In the genomic region with DNA sequence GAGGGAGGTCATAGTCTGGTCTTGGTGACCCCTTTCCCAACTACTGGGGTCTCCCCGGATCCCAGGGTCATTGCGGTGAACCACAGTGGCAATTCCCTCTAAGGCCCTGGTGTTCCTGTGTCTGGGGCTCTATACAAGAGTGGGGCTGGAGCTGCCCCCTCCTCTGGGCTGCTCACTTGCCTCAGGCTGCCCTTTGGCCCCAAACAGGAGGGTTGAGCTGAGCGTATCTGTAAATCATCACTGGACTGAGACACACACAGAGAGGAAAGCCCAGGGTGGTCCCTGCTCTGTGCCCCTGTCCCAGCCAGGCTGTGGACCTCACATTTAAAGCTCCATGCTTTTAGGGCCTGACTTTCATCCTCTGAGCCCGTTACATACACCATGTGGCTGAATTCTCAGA, we compare ENCODE assay signal across 37 mouse cellular contexts. TPM values are rescaled to one million over a fixed set of nuclear protein-coding genes. Genes with fewer than 3 reads are reported as not detected.
A peak's percentile ranks its signal among the peaks of the same experiment; 100 is the strongest.
DNase-seq lines count a peak whose midpoint lies in the region; ATAC-seq and TF ChIP-seq lines count a peak whose summit lies in the region.
"Had no signal": no experiment of that assay in that cellular context is flagged by ENCODE, and none has a peak within 500 bp of the region (broad histone marks: within the 10 kb centered on the region; RNA-seq: fewer than 3 reads in every experiment).

No protein-coding gene starts in this region.

- peak; percentile 26 for DNase-seq in kidney, adult 2 months
- no peak for DNase-seq in kidney, adult 11 months
- peak; percentile 7 to 43 for DNase-seq in kidney, postnatal 25 days
- DNase-seq in liver, embryonic 13.5 days = no peak
- no peak for DNase-seq in left cerebral cortex, adult 8-10 months (ENCODE audit: low spot score in 2 of 2)
- DNase-seq in embryo, embryonic 11 days = no peak
- no peak for DNase-seq in lung, postnatal 14 days
- DNase-seq: adrenal gland, postnatal 10 days; cerebellum, adult 8-10 months; cerebellum, postnatal 36 days; gastrocnemius, postnatal 25 days; heart, adult 18-20 months; lung, adult 18-20 months; right cerebral cortex, adult 18-20 months; spleen, adult 18-20 months; thymus, adult 18-20 months; thymus, postnatal 25 days had no signal

- H3K27ac ChIP-seq in kidney, adult 2 months (ENCODE audit: insufficient read depth, low read depth, low read length) = no peak overlapping the region
- peak overlapping the region; percentile 29 for H3K27ac ChIP-seq in liver, embryonic 13.5 days
- H3K27ac ChIP-seq: embryonic facial prominence, embryonic 12.5 days; hindbrain, embryonic 10.5 days; hindbrain, embryonic 15.5 days; left cerebral cortex, adult 2 months; limb, embryonic 13.5 days; midbrain, embryonic 10.5 days had no signal

- no peaks in the 10 kb centered on the region for H3K4me1 ChIP-seq in kidney, adult 2 months (ENCODE audit: control insufficient read depth, insufficient read depth, low read length)
- no peaks in the 10 kb centered on the region; the same call in 1 of the 2 replicates for H3K4me1 ChIP-seq in liver, embryonic 13.5 days (replicated peaks)
- H3K4me1 ChIP-seq: embryonic facial prominence, embryonic 12.5 days; hindbrain, embryonic 10.5 days; hindbrain, embryonic 15.5 days; limb, embryonic 13.5 days; midbrain, embryonic 10.5 days had no signal

- TF ChIP-seq POLR2A in kidney, adult 2 months (IDR thresholded peaks at IDR 0.05; ENCODE audit: low read depth, low read length) = no peak

- no peak overlapping the region for H3K9ac ChIP-seq in liver, embryonic 13.5 days
- H3K9ac ChIP-seq: embryonic facial prominence, embryonic 12.5 days; heart, embryonic 12.5 days; hindbrain, embryonic 15.5 days; limb, embryonic 13.5 days had no signal

- no peak overlapping the region for H3K4me3 ChIP-seq in kidney, adult 2 months (ENCODE audit: insufficient read depth, low read depth, low read length)
- no peak overlapping the region for H3K4me3 ChIP-seq in liver, embryonic 13.5 days (replicated peaks)
- H3K4me3 ChIP-seq: embryonic facial prominence, embryonic 12.5 days; heart, embryonic 12.5 days; hindbrain, embryonic 10.5 days; hindbrain, embryonic 15.5 days; left cerebral cortex, adult 2 months; limb, embryonic 13.5 days; midbrain, embryonic 10.5 days had no signal

- no peak for TF ChIP-seq CTCF in kidney, adult 2 months (conservative IDR thresholded peaks at IDR 0.05; ENCODE audit: insufficient read depth, insufficient read length, low read depth, low read length)

- no peaks in the 10 kb centered on the region for H3K9me3 ChIP-seq in liver, embryonic 13.5 days (replicated peaks)
- H3K9me3 ChIP-seq: embryonic facial prominence, embryonic 12.5 days; hindbrain, embryonic 10.5 days; hindbrain, embryonic 15.5 days; limb, embryonic 13.5 days; midbrain, embryonic 10.5 days had no signal

- H3K27me3 ChIP-seq in kidney, adult 2 months (replicated peaks; ENCODE audit: control insufficient read depth, insufficient read depth, low read length) = no peaks in the 10 kb centered on the region
- peaks cover 10% of the 10 kb centered on the region for H3K27me3 ChIP-seq in liver, embryonic 13.5 days
- H3K27me3 ChIP-seq: hindbrain, embryonic 15.5 days had no signal

- peak; percentile 69 for ATAC-seq in liver, embryonic 13.5 days (ENCODE audit: low read depth)
- ATAC-seq: forebrain, embryonic 14.5 days; inflammation-experienced regulatory T-cells, adult 6 months; midbrain, embryonic 16.5 days had no signal

- 68% methylated on average over 4 of the region's 4 CpGs for WGBS in kidney, adult 2 months
- 57% methylated on average over 4 of the region's 4 CpGs for WGBS in liver, embryonic 13.5 days (ENCODE audit: insufficient replicate concordance)

- H3K4me2 ChIP-seq in liver, embryonic 13.5 days = no peak overlapping the region
- H3K4me2 ChIP-seq: embryonic facial prominence, embryonic 12.5 days; heart, embryonic 12.5 days; hindbrain, embryonic 15.5 days; limb, embryonic 13.5 days had no signal

- H3K36me3 ChIP-seq in kidney, adult 2 months (ENCODE audit: control insufficient read depth, insufficient read depth, low read length) = no peaks in the 10 kb centered on the region
- no peaks in the 10 kb centered on the region for H3K36me3 ChIP-seq in liver, embryonic 13.5 days
- H3K36me3 ChIP-seq: embryonic facial prominence, embryonic 12.5 days; G1E; heart, embryonic 12.5 days; hindbrain, embryonic 10.5 days; hindbrain, embryonic 15.5 days; limb, embryonic 13.5 days; midbrain, embryonic 10.5 days had no signal

RNA-seq across cellular contexts. Expression of a gene that starts 7.1 kb away (rescaled TPM):
- polyA plus RNA-seq in kidney, adult 2 months (2012; rRNA removed) = not detected in 2 replicates
- not detected in 2 replicates for polyA plus RNA-seq in liver, embryonic 13.5 days (2015; fragmentation: Nextera tagmentation; extraction: Ambion mirVana)
- not detected for total RNA-seq in left cerebral cortex, adult 8-10 months (2022)
- total RNA-seq: layer of hippocampus, adult 18-20 months; layer of hippocampus, postnatal 14 days; left cerebral cortex, adult 2 months; left cerebral cortex, postnatal 36 days; megakaryocyte progenitor cell, adult 5-6 weeks; neutrophil, adult 5-6 weeks had no signal
- polyA plus RNA-seq: embryonic facial prominence, embryonic 12.5 days; forebrain, embryonic 14.5 days; heart, embryonic 12.5 days; hindbrain, embryonic 10.5 days; hindbrain, embryonic 15.5 days; inflammation-experienced regulatory T-cells, adult 6 months; midbrain, embryonic 10.5 days; midbrain, embryonic 16.5 days; neural tube, embryonic 11.5 days had no signal

RNA-seq across cellular contexts. Expression of a gene that starts 19.8 kb away (rescaled TPM):
- not detected in 2 replicates for polyA plus RNA-seq in kidney, adult 2 months (2012; rRNA removed)
- not detected in 2 replicates for polyA plus RNA-seq in liver, embryonic 13.5 days (2015; fragmentation: Nextera tagmentation; extraction: Ambion mirVana)
- not detected for total RNA-seq in left cerebral cortex, adult 8-10 months (2022)
- total RNA-seq: adrenal gland, postnatal 10 days; G1E; gastrocnemius, adult 18-20 months; gastrocnemius, postnatal 25 days; heart, adult 18-20 months; layer of hippocampus, adult 18-20 months; layer of hippocampus, postnatal 14 days; left cerebral cortex, adult 2 months; left cerebral cortex, postnatal 36 days; megakaryocyte progenitor cell, adult 5-6 weeks; neutrophil, adult 5-6 weeks had no signal
- polyA plus RNA-seq: embryonic facial prominence, embryonic 12.5 days; forebrain, embryonic 14.5 days; G1E; heart, embryonic 12.5 days; heart, postnatal 0 days; hindbrain, embryonic 10.5 days; hindbrain, embryonic 15.5 days; inflammation-experienced regulatory T-cells, adult 6 months; limb, embryonic 13.5 days; midbrain, embryonic 10.5 days; midbrain, embryonic 16.5 days; neural tube, embryonic 11.5 days; stomach, embryonic 16.5 days had no signal

RNA-seq across cellular contexts. Expression of a gene that starts 27.9 kb away (rescaled TPM):
- polyA plus RNA-seq in kidney, adult 2 months (2012; rRNA removed) = 1.8 and 2.4 TPM in 2 replicates
- polyA plus RNA-seq in liver, embryonic 13.5 days (2015; fragmentation: Nextera tagmentation; extraction: Ambion mirVana) = 0.25 TPM in 1 of 2 replicates, not detected in the other
- total RNA-seq in left cerebral cortex, adult 8-10 months (2022) = not detected
- total RNA-seq: left cerebral cortex, adult 2 months; left cerebral cortex, postnatal 36 days; megakaryocyte progenitor cell, adult 5-6 weeks; neutrophil, adult 5-6 weeks had no signal
- polyA plus RNA-seq: embryonic facial prominence, embryonic 12.5 days; G1E; heart, embryonic 12.5 days; hindbrain, embryonic 10.5 days; inflammation-experienced regulatory T-cells, adult 6 months; midbrain, embryonic 10.5 days; neural tube, embryonic 11.5 days had no signal

RNA-seq across cellular contexts. Expression of a gene that starts 29.8 kb away (rescaled TPM):
- not detected in 2 replicates for polyA plus RNA-seq in kidney, adult 2 months (2012; rRNA removed)
- not detected in 2 replicates for polyA plus RNA-seq in liver, embryonic 13.5 days (2015; fragmentation: Nextera tagmentation; extraction: Ambion mirVana)
- total RNA-seq in left cerebral cortex, adult 8-10 months (2022) = not detected
- total RNA-seq: adrenal gland, postnatal 10 days; gastrocnemius, adult 18-20 months; gastrocnemius, postnatal 25 days; heart, adult 18-20 months; layer of hippocampus, adult 18-20 months; layer of hippocampus, postnatal 14 days; left cerebral cortex, adult 2 months; left cerebral cortex, postnatal 36 days; megakaryocyte progenitor cell, adult 5-6 weeks; neutrophil, adult 5-6 weeks had no signal
- polyA plus RNA-seq: forebrain, embryonic 14.5 days; G1E; heart, embryonic 12.5 days; heart, postnatal 0 days; hindbrain, embryonic 10.5 days; hindbrain, embryonic 15.5 days; inflammation-experienced regulatory T-cells, adult 6 months; limb, embryonic 13.5 days; midbrain, embryonic 10.5 days; midbrain, embryonic 16.5 days; neural tube, embryonic 11.5 days; stomach, embryonic 16.5 days had no signal

RNA-seq across cellular contexts. Expression of a gene that starts 30.9 kb away (rescaled TPM):
- 0.12 TPM in 1 of 2 replicates, not detected in the other for polyA plus RNA-seq in kidney, adult 2 months (2012; rRNA removed)
- 0.48 and 0.81 TPM in 2 replicates for polyA plus RNA-seq in liver, embryonic 13.5 days (2015; fragmentation: Nextera tagmentation; extraction: Ambion mirVana)
- not detected for total RNA-seq in left cerebral cortex, adult 8-10 months (2022)
- total RNA-seq: adrenal gland, postnatal 10 days; gastrocnemius, postnatal 25 days; heart, adult 18-20 months; layer of hippocampus, adult 18-20 months; layer of hippocampus, postnatal 14 days; left cerebral cortex, adult 2 months; left cerebral cortex, postnatal 36 days; megakaryocyte progenitor cell, adult 5-6 weeks; neutrophil, adult 5-6 weeks had no signal
- polyA plus RNA-seq: G1E; heart, embryonic 12.5 days; inflammation-experienced regulatory T-cells, adult 6 months; midbrain, embryonic 10.5 days had no signal

Comparison
In these comparisons a context has a peak if more than half of its experiments do, and no peak if none do; other contexts are left out.
1. DNase-seq: peak in kidney, adult 2 months (single experiment) and kidney, postnatal 25 days (2 of 2); none in kidney, adult 11 months (single experiment), liver, embryonic 13.5 days (single experiment), left cerebral cortex, adult 8-10 months (0 of 2), embryo, embryonic 11 days (single experiment) and lung, postnatal 14 days (single experiment).